Mouse (Mus musculus) liver, postnatal 0 days (tissue): ENCODE measurements around the gene Ercc5.

Source experiments
- CTCF ChIP-seq: sonication (generic); IDR thresholded peaks from 2 replicates; pipeline ENCODE4 v1.5.1; 2016; ENCODE audit warnings: antibody characterized with exemption, low read depth
- EP300 ChIP-seq: IDR thresholded peaks from 2 replicates; pipeline ENCODE4 v1.6.1; 2016; ENCODE audit warnings: antibody characterized with exemption, low read depth, mild to moderate bottlenecking

- peak; percentile 62 for TF ChIP-seq CTCF
- TF ChIP-seq EP300 = no peak
Measured at GRCm38 (mm10) chr1:44155287-44155686, 7.7 kb downstream of the Ercc5 start.
